Mouse (Mus musculus): ENCODE data around the gene Helz. TPM values are rescaled to one million over a fixed set of nuclear protein-coding genes. Genes with fewer than 3 reads are reported as not detected.
"Not testable (repeated sequence)": the region's sequence is repeated elsewhere in the genome, so short reads cannot be mapped to it uniquely, and the experiment has no call there.

Helz gene
- 10 to 100 TPM; 26.0 to 27.4 TPM for total RNA-seq (2021)

- DNase-seq = peak; percentile 75
These were observed at the start of gene Helz for GRCm38 (mm10) chr11:107547351-107548203. TSS of gene Helz (plus strand) at chr11:107547930.

DNA sequence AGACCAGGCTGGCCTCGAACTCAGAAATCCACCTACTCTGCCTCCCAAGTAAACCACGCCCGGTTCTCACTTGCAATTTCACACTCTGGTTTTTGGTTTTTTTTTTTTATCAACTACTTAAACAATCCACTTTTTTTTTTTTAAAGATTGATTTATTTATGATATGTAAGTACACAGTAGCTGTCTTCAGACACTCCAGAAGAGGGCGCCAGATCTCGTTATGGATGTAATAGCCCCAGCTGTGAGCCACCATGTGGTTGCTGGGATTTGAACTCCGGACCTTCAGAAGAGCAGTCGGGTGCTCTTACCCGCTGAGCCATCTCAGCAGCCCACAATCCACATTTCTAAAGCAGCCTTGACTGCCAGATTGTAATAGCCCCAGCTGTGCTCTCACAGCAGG, 44.9 kb upstream of the Helz start:
- DNase-seq = no peak

- DNase-seq = not testable (repeated sequence)
These were observed 43.4 kb upstream of the Helz start for GRCm38 (mm10) chr11:107504364-107504763.

- peak; percentile 30 for DNase-seq
These were observed 41.5 kb upstream of the Helz start for GRCm38 (mm10) chr11:107506260-107506659.

GRCm38 (mm10) chr11:107509631-107510338, 37.9 kb upstream of the Helz start:
- peak; percentile 14 for DNase-seq

DNA sequence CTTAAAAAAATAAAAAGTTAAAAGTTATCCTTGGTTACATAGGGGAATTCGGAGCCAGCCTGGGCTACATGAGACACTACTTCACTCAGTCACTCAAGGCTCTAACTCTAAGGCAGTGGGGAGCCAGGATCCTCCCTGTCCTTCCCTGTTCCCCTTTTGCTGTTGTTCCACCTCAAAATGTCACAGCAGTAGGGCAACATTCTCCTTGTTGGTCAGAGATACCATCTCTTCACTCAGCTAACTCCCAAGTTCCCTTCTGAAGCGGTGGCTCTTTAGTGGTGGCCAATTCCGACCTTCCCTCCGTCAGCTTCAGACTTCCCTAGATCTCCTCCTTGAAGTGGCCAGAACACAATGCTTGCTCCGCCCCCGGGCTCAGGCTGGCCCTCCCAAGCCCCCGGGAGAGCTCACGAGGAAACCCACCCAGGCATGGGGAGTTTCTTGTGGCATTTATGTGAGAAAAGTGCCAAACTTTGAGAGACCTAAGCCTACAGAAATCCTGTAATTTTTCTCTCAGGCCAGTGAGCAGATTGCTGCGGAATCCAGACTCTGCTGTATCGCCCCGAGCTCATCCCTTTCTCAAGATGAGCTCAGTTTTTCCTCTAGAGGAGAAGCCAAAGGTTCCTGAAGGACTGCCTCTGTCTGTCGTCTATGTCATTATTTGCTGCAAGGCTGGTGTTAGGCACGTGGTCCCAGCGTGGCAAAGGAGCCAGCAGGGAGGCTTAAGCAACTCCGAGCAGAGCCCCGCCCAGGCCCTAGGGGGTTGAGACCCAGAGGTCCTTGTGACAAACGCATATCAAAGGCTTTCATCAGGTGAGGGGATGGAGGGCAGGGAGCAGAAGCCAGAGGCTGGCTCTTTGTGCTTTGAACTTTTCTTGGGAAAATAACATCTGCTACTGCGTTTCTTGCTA, 37.1 kb upstream of the Helz start:
- DNase-seq = peak; percentile 43

GRCm38 (mm10) chr11:107511954-107512353, 35.8 kb upstream of the Helz start:
- peak; percentile 74 for DNase-seq

- peak; percentile 23 for DNase-seq
These were observed 34.7 kb upstream of the Helz start for GRCm38 (mm10) chr11:107513047-107513446.

- no peak for DNase-seq
These were observed 31.3 kb upstream of the Helz start for GRCm38 (mm10) chr11:107516387-107516786.

GRCm38 (mm10) chr11:107518645-107519429, 28.9 kb upstream of the Helz start:
- DNase-seq = no peak

- DNase-seq = no peak
These were observed 26.6 kb upstream of the Helz start for GRCm38 (mm10) chr11:107521153-107521552.

DNA sequence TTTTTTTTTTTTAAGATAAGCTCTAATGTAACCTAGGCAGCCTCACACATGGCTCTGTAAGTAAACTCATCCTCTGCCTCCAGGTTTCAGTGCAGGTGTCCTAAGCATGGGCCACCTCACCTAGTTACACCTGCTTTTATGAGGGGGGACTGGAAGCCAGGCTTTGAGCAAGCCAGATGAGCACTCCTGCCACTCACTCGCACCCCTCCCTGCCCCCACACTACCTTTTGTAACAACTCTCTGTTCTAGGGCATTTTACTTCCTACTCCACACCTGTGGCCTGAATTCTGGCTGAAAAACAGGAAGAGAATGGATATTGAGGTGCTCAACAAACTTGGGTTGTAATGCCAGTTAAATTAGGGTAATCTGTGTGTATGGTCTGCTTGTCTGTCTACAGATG, 22.8 kb upstream of the Helz start:
- no peak for DNase-seq

DNA sequence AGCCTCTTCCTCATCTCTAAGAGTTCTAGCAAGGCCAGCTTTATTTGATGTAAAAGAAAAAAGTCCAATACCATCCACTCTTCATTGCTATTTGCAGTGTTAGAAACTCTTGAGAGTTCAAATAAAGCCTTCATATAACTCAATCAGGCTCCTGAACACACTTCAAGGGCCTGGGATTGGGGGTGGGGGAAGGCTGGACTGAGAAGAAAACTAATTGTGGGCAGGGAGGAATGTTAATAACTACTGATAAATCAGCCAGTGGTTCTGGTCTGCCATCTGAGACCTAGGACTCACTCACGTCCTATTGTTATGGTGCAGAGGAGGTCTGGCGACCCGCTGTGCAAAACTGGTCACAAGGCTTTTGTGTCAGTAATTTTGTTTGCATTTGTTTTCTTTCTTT, 20.1 kb upstream of the Helz start:
- no peak for DNase-seq

DNA sequence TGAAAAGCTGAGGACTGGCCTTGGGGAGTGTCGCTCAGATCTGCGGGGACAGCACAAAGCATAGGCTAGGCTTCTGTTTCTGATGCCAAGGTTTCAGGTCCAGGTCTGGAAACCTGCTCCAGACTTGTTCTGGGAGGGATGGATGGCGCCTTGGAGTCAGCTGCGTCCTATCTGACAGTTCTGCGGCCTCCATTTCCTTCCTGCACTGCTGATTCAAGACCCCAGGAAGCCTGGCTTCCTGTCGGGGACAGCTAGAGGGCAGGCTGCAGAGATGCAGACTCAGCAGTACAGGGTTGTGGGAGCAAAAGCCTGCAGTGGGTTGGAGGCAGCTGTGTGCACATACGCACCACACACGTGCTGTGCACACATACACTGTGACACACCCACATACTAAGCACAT, 18.4 kb upstream of the Helz start:
- DNase-seq = peak; percentile 50

DNA sequence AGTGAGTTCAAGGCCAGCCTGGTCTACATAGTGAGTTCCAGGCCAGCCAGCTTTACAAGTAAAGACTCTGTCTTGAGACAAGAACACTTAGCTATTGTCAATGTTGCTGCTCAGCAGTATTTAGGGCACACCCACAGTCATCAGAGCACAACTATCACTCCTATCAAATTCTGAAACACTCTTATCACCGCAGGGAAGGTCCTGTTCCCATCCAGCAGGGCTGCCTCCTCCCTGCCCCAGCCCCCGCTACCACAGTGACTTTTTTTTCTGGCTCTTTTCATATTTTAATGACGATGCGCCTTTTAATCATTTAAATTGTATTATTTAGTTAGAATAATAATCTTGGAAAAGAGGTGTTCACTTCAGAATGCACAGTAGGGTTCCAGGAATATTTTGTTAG, 16.3 kb upstream of the Helz start:
- no peak for DNase-seq

DNA sequence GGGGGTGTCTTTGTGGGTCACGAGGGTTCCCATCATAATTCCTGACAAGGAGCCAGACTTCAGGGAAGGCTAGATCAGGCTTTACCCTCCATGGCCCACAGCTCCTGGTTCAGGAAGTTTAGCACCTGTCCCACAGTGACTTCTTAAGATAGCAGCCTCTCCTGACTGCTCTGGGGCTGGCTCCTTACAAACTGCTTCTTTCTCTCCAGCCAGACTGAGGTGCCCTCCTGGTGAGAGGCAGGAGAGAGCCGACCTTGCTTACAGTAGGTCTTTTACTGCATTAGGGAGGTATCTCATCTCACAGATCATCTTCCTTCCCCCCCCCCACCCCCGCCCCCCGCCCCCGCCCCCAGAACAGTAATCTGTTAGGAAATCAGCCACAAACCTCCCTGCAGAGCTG, 15.5 kb upstream of the Helz start:
- no peak for DNase-seq

- no peak for DNase-seq
These were observed 8.7 kb upstream of the Helz start for GRCm38 (mm10) chr11:107538994-107539393.

DNA sequence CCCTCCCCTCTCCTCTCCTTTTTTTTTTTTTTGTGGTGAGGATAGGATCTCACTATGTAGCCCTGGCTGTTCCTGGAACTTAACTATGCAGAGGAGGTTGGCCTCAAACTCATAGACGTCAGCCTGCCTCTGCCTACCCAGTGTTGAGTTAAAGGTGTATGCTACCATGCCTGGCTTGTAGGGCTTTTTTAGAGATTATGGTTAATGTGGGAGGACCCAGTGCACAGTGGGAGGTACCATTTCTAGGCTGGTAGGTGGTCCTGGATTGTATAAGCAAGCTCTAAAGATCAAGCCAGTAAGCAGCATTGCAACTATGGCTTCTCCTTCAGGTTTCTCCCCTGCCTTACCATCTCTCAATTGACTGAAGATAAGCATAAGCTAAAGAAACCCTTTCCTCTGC, 7.4 kb upstream of the Helz start:
- no peak for DNase-seq

GRCm38 (mm10) chr11:107545747-107546476, 1.8 kb upstream of the Helz start:
- DNase-seq = no peak

DNA sequence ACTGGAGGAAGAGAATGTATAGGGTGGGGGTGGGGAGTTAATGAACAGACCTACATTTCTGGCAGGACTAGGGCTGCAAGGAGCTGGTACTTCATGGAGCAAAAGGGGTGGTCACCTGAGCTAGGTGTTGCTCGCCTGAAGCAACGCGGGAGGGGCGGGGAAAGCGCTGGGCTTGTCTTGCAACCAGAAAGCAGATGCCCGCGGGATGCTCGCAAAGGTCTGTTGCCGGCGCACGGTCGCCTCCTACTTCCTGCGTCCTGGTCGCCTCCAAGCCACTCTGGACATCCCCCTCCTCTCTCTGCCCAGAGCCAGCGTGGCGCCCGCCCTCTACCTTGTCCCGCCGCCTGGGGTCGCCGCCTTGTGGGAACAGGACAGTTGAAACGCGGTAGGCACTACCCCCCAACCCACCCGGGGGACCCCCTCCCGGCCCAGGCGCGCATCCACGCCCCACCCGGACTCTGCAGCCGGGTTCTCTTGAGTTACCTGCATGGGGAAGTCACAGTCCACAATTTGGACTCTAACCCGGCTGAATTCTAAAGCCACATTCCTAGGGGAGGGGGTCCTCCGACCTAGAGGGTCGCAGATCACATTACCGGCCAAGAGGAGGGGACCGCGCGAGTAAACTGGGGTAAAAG, 946 bp upstream of the Helz start:
- DNase-seq = peak; percentile 46
